ENCODE assay signal across 26 mouse cellular contexts in the genomic region with DNA sequence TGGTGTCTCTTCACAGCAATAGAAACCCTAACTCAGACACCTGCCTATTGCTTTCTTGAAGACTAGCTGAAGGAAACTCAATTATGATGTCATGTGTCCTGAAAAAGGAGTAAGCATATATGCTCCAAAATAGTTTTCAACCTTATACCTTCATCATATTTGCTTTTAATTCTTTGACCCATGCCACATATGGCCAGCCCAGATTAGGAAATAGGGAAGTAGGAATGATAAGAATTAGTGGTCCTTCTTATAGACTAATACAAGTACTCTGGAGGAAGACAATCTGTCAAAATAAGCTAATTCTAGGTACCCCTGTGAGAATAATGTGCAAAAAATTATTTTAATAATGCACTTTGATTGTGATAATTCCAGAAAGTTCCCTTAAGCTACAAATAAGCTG.
"Had no signal": no experiment of that assay in that cellular context is flagged by ENCODE, and none has a peak within 500 bp of the region (broad histone marks: within the 10 kb centered on the region; RNA-seq: fewer than 3 reads in every experiment).

No protein-coding gene starts in this region.

- H3K9ac ChIP-seq: embryonic facial prominence, embryonic 12.5 days; embryonic facial prominence, embryonic 13.5 days; embryonic facial prominence, embryonic 15.5 days; forebrain, embryonic 12.5 days; forebrain, embryonic 13.5 days; forebrain, embryonic 15.5 days; forebrain, postnatal 0 days had no signal

- H3K36me3 ChIP-seq: embryonic facial prominence, embryonic 10.5 days; embryonic facial prominence, embryonic 12.5 days; embryonic facial prominence, embryonic 13.5 days; embryonic facial prominence, embryonic 15.5 days; forebrain, embryonic 10.5 days; forebrain, embryonic 12.5 days; forebrain, embryonic 15.5 days had no signal

- ATAC-seq: forebrain, embryonic 13.5 days; forebrain, embryonic 14.5 days; forebrain, embryonic 15.5 days; forebrain, embryonic 16.5 days; forebrain, postnatal 0 days had no signal

- H3K27me3 ChIP-seq: embryonic facial prominence, embryonic 12.5 days; embryonic facial prominence, embryonic 13.5 days; embryonic facial prominence, embryonic 15.5 days; forebrain, embryonic 12.5 days; forebrain, embryonic 13.5 days; forebrain, embryonic 15.5 days had no signal

- DNase-seq: cerebellum, adult 9-11 months; cerebellum, postnatal 10 days; cerebellum, postnatal 14 days; cerebellum, postnatal 25 days; cerebellum, postnatal 36 days; embryo, embryonic 11 days; forebrain, postnatal 0 days; gastrocnemius, adult 2 months; gastrocnemius, postnatal 10 days; gastrocnemius, postnatal 14 days; gastrocnemius, postnatal 25 days; gastrocnemius, postnatal 36 days; heart, adult 11 months; heart, adult 18-20 months; heart, adult 2 months had no signal

- H3K27ac ChIP-seq: embryonic facial prominence, embryonic 10.5 days; embryonic facial prominence, embryonic 12.5 days; embryonic facial prominence, embryonic 13.5 days; embryonic facial prominence, embryonic 15.5 days; forebrain, embryonic 10.5 days; forebrain, embryonic 12.5 days; forebrain, embryonic 13.5 days; forebrain, embryonic 15.5 days; gastrocnemius, adult 2 months; heart, adult 2 months had no signal

- H3K9me3 ChIP-seq: embryonic facial prominence, embryonic 10.5 days; embryonic facial prominence, embryonic 12.5 days; embryonic facial prominence, embryonic 13.5 days; embryonic facial prominence, embryonic 15.5 days; forebrain, embryonic 10.5 days; forebrain, embryonic 12.5 days; forebrain, embryonic 13.5 days; forebrain, embryonic 15.5 days had no signal

- H3K4me1 ChIP-seq: embryonic facial prominence, embryonic 10.5 days; embryonic facial prominence, embryonic 12.5 days; embryonic facial prominence, embryonic 13.5 days; embryonic facial prominence, embryonic 15.5 days; forebrain, embryonic 10.5 days; forebrain, embryonic 12.5 days; forebrain, embryonic 13.5 days had no signal

- H3K4me3 ChIP-seq: embryonic facial prominence, embryonic 10.5 days; embryonic facial prominence, embryonic 12.5 days; embryonic facial prominence, embryonic 13.5 days; embryonic facial prominence, embryonic 15.5 days; erythroblast, embryonic 14.5 days; forebrain, embryonic 10.5 days; forebrain, embryonic 12.5 days; forebrain, embryonic 13.5 days; forebrain, embryonic 15.5 days; gastrocnemius, adult 2 months; heart, adult 2 months had no signal

- H3K4me2 ChIP-seq: embryonic facial prominence, embryonic 12.5 days; embryonic facial prominence, embryonic 13.5 days; embryonic facial prominence, embryonic 15.5 days; forebrain, embryonic 12.5 days; forebrain, embryonic 13.5 days; forebrain, embryonic 15.5 days had no signal
